Mouse (Mus musculus): ENCODE results near the gene Spc24. TPM values are rescaled to one million over a fixed set of nuclear protein-coding genes. Genes with fewer than 3 reads are reported as not detected.
"Not testable (repeated sequence)": the region's sequence is repeated elsewhere in the genome, so short reads cannot be mapped to it uniquely, and the experiment has no call there.

The Spc24 gene
- polyA plus RNA-seq, 1 experiment = 46.6 TPM

DNA sequence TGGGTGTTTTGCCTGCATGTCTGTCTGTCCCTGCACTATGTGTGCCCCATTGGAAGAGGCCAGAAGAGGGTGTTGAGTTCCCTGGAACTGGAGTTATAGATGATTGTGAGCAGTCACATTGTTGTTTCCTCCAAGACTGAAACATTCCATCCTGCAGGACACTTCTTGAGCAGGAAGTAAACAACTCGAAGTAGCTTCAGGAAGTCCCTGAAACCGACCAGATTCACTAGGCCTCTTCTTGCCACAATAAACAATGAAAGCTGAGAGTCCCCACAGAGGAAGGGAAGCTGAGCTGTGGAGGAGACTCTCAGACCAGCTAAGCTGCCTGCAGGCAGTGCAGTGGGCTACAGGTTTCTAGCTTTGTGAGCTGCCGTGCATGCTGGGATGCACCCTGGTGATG is 17.6 kb upstream of the Spc24 start:
- H3K4me1 ChIP-seq (ENCODE audit: control insufficient read depth, insufficient read depth, low read length) = no peaks in the 10 kb centered on the region
- 81% methylated on average over 3 of the region's 3 CpGs for WGBS
- no peak overlapping the region for H3K4me3 ChIP-seq (replicated peaks; ENCODE audit: control insufficient read depth, low read depth, low read length)
- H3K27ac ChIP-seq (ENCODE audit: control insufficient read depth, insufficient read depth, low read depth, low read length, poor library complexity) = no peak overlapping the region
- TF ChIP-seq POLR2A (IDR thresholded peaks at IDR 0.05; ENCODE audit: borderline replicate concordance, control insufficient read depth, low read depth, low read length) (no peak), CTCF (IDR thresholded peaks at IDR 0.05; ENCODE audit: control insufficient read depth, insufficient read depth, low read length) (no peak)

DNA sequence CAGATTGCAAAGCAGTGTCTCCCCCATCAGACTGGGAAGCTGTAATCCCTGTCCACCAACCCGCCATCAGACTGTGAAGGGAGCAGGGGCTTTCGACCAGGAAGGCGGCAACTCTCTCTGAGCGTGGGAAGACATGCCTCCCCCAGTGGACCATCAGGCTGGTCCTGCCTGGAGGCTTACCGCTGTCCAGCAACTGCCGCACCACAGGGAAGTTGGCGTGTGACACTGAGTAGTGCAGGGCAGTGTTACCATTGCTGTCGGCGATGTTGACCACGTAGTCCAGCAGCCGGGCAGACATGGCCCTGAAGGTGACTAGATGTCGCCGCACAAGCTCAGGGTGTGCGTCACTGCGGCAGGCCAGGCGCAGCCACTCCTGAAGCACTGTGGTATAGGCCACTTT is 14.2 kb upstream of the Spc24 start:
- Histone ChIP-seq H3K27ac (ENCODE audit: control insufficient read depth, insufficient read depth, low read depth, low read length, poor library complexity) (no peak overlapping the region), H3K4me1 (ENCODE audit: control insufficient read depth, insufficient read depth, low read length) (no peaks in the 10 kb centered on the region), H3K4me3 (replicated peaks; ENCODE audit: control insufficient read depth, low read depth, low read length) (no peak overlapping the region)
- TF ChIP-seq POLR2A (IDR thresholded peaks at IDR 0.05; ENCODE audit: borderline replicate concordance, control insufficient read depth, low read depth, low read length) = no peak
- TF ChIP-seq CTCF (IDR thresholded peaks at IDR 0.05; ENCODE audit: control insufficient read depth, insufficient read depth, low read length) = no peak
- WGBS = 80% methylated on average over 16 of the region's 16 CpGs

DNA sequence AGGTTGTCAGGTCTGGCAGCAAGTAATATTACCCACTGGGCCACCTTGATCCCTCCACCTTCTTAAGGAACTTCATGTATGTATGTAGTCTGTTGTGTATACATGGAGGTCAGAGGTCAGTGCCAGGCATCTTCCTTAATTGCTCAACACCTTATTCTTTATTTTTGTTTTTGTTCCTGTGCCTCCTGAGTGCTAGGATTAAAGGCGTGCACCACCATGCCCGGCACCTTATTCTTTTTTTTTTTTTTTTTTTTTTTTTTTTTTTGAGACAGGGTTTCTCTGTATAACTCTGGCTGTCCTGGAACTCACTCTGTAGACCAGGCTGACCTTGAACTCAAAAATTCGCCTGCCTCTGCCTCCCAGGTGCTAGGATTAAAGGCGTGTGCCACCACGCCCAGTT is 13.3 kb upstream of the Spc24 start:
- WGBS = 69% methylated on average over 5 of the region's 5 CpGs
- H3K4me3 ChIP-seq (replicated peaks; ENCODE audit: control insufficient read depth, low read depth, low read length); H3K27ac ChIP-seq (ENCODE audit: control insufficient read depth, insufficient read depth, low read depth, low read length, poor library complexity); H3K4me1 ChIP-seq (ENCODE audit: control insufficient read depth, insufficient read depth, low read length): not testable (repeated sequence)

DNA sequence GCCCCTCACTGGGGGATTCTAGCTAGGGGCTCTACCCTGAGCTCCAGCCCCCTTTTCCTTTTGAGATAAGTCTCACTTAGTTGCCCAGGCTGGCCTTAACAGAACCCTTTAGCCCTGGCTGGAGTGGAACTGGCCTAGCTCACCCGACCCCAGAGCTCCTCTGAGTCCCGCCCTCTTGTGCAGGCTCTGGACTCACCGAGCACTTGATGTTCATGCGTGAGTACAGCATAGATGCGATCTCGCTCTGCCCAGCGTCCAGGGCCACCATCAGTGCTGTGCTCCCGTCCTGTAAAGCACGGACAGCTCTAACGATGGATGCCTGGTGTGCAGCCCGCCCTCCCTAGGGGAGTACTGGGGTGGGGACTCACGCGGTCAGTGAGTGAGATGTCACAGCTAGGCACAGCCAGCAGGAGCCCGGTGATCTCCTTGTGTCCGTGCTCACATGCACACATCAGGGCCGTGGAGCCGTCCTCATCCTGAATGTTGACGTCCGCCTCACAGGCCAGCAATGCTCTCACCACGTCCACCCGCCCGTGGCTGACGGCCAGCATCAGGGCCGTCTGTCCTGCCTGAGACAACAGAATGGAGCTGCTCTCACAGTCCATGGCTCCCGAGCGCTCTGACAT is 9.6 kb upstream of the Spc24 start:
- Histone ChIP-seq H3K4me1 (ENCODE audit: control insufficient read depth, insufficient read depth, low read length) (no peaks in the 10 kb centered on the region), H3K4me3 (replicated peaks; ENCODE audit: control insufficient read depth, low read depth, low read length) (no peak overlapping the region), H3K27ac (ENCODE audit: control insufficient read depth, insufficient read depth, low read depth, low read length, poor library complexity) (no peak overlapping the region; the same call in 1 of the 2 replicates)
- WGBS = 91% methylated on average over 26 of the region's 26 CpGs
- TF ChIP-seq POLR2A (IDR thresholded peaks at IDR 0.05; ENCODE audit: borderline replicate concordance, control insufficient read depth, low read depth, low read length) = no peak

DNA sequence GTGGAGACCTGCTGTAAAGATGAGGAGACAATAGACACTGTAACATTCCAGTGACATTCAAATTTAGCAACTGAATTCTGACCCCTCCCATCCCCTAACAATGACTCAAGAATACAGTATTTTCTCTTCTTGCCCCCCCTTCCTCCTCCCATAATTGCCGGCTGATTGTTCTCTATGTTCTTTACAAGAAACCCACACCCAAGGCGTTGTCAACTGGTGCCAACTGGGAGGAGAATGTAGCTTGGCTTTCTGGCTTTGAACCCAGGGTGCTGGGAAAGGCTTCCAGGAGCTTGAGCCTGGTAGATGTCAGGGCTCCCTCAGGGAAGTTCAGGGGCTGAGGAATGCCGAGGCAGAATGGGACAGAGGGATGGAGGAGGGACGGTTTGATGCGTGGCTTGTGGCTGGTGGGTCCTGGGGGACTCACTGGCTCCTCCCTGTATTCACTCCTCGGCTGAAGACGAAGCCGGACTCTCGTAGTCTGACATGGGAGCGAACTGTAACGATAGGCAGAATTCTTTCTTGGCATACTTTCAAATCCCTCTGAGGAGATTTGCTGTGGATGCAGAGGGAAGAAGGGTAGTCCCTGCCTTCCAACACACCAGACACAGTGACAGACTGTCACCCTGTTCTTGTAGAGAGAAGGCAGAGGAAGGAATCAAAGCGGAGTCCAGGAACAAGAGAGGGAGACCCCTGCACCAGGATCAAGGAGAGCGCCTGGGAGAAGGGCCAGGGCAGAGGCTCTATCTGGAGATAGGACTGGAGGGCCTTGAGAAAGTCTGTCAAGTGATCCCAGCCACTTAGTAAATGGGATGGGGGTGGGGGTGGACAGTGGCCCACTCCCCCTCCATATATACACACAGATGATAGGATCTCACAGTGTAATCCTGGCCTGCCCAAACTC is 8.7 kb upstream of the Spc24 start:
- 83% methylated on average over 13 of the region's 13 CpGs for WGBS
- H3K27ac ChIP-seq (ENCODE audit: control insufficient read depth, insufficient read depth, low read depth, low read length, poor library complexity) = no peak overlapping the region
- TF ChIP-seq POLR2A (IDR thresholded peaks at IDR 0.05; ENCODE audit: borderline replicate concordance, control insufficient read depth, low read depth, low read length) (no peak), CTCF (IDR thresholded peaks at IDR 0.05; ENCODE audit: control insufficient read depth, insufficient read depth, low read length) (no peak)
- peaks cover 2% of the 10 kb centered on the region; the same call in 1 of the 2 replicates for H3K4me1 ChIP-seq (ENCODE audit: control insufficient read depth, insufficient read depth, low read length)
- H3K4me3 ChIP-seq (replicated peaks; ENCODE audit: control insufficient read depth, low read depth, low read length) = no peak overlapping the region

DNA sequence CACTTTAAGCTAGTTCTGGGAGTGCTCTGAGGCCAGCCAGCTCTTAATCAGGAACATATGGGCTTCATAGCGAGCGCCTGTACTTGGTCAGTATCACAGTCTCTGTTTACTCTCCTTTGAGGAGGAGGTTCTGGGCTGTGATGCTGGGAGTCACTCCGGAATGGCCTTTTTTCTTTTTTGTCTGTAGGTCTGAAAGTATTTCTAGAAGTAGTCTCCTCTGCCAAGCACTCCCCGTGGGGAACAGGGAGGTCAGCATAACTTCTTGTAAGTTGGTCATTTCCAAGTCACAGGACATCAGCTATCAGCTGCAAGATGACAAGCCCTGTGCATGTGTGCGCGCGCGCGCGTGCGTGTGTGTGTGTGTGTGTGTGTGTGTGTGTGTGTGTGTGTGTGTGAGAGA is 7.8 kb upstream of the Spc24 start:
- 84% methylated on average over 11 of the region's 11 CpGs for WGBS
- peaks cover 2% of the 10 kb centered on the region; the same call in 1 of the 2 replicates for H3K4me1 ChIP-seq (ENCODE audit: control insufficient read depth, insufficient read depth, low read length)
- H3K4me3 ChIP-seq (replicated peaks; ENCODE audit: control insufficient read depth, low read depth, low read length) = no peak overlapping the region
- H3K27ac ChIP-seq (ENCODE audit: control insufficient read depth, insufficient read depth, low read depth, low read length, poor library complexity) = no peak overlapping the region
- TF ChIP-seq CTCF (IDR thresholded peaks at IDR 0.05; ENCODE audit: control insufficient read depth, insufficient read depth, low read length) = no peak
- TF ChIP-seq POLR2A (IDR thresholded peaks at IDR 0.05; ENCODE audit: borderline replicate concordance, control insufficient read depth, low read depth, low read length) = no peak

DNA sequence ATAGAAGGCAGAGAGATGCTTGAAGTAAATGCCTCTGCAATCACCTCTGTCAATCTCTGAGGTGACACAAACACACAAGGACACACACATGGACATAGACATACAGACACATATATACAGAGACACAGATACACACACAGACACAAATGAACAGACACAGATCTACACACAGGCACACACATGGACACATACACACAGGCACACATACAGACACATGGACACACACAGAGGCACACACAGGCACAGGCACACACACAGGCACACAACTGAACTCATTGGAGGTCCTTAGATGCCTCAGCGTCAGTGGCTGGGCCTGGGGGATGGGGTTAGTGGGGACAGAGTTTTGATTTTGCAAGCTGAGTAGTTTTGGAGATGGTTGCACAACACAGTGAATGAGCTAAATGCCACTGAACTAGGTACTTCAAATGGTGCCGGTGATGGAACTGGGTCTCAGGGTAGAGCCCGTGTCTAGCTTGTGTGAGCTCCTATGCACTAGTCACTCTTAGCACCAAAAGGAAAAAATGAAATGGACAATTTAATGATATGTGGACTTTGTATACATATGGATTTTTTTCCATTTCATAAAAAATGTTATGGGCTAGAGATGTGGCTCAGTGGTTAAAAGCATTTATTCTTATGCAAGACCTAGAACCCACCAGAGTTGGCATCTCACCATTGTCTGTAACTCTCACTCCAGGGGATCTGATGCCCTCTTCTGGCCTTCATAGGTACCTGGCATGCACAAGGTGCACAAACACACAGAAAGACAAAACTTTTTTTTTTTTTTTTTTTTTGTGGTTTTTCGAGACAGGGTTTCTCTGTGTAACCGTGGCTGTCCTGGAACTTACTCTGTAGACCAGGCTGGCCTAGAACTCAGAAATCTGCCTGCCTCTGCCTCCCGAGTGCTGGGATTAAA is 4.2 kb upstream of the Spc24 start:
- 60% methylated on average over 6 of the region's 6 CpGs for WGBS
- no peak for TF ChIP-seq POLR2A (IDR thresholded peaks at IDR 0.05; ENCODE audit: borderline replicate concordance, control insufficient read depth, low read depth, low read length)
- no peak for TF ChIP-seq CTCF (IDR thresholded peaks at IDR 0.05; ENCODE audit: control insufficient read depth, insufficient read depth, low read length)
- Histone ChIP-seq H3K4me3 (replicated peaks; ENCODE audit: control insufficient read depth, low read depth, low read length) (no peak overlapping the region), H3K4me1 (ENCODE audit: control insufficient read depth, insufficient read depth, low read length) (peaks cover 3% of the 10 kb centered on the region; the same call in 1 of the 2 replicates), H3K27ac (ENCODE audit: control insufficient read depth, insufficient read depth, low read depth, low read length, poor library complexity) (no peak overlapping the region)

DNA sequence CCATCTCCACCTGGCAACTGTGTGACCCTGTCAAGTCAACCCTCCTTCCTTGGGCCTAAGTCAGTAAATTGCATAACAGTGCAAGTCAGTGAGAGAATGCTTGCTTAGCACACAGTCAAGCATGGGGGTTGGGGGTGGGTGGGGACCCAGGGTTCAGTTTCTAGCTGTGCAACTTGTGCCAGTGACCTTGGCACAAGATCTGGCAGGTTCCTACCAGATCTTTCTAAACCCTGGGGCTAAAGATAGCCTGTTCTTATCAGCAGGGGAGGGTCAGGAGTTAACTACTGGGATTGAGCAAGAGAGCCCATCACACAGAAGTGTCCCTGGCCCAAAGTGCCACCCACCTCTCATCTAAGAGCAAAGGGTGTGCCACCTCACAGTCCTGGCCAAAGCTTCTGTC is 2.0 kb upstream of the Spc24 start:
- Histone ChIP-seq H3K27ac (ENCODE audit: control insufficient read depth, insufficient read depth, low read depth, low read length, poor library complexity) (no peak overlapping the region), H3K4me3 (replicated peaks; ENCODE audit: control insufficient read depth, low read depth, low read length) (no peak overlapping the region), H3K4me1 (ENCODE audit: control insufficient read depth, insufficient read depth, low read length) (peaks cover 5% of the 10 kb centered on the region; the same call in 1 of the 2 replicates)
- TF ChIP-seq CTCF (IDR thresholded peaks at IDR 0.05; ENCODE audit: control insufficient read depth, insufficient read depth, low read length) = no peak
- TF ChIP-seq POLR2A (IDR thresholded peaks at IDR 0.05; ENCODE audit: borderline replicate concordance, control insufficient read depth, low read depth, low read length) = no peak

All from bone marrow, adult 2 months (tissue).